In genomic region chr1:155741378-155741945, GRCm38 (mm10) we compare ENCODE assay signal across 8 mouse cellular contexts. TPM values are rescaled to one million over a fixed set of nuclear protein-coding genes. Genes with fewer than 3 reads are reported as not detected.
DNase-seq lines count a peak whose midpoint lies in the region; ATAC-seq and TF ChIP-seq lines count a peak whose summit lies in the region.

No protein-coding gene starts in this region.

- no peak for TF ChIP-seq POLR2A in lung, adult 2 months (IDR thresholded peaks at IDR 0.05; ENCODE audit: borderline replicate concordance, extremely low read depth, low read depth, low read length)

- H3K4me1 ChIP-seq in lung, adult 2 months (ENCODE audit: control insufficient read depth, insufficient read depth, low read length) = peaks cover 7% of the 10 kb centered on the region; the same call in 1 of the 2 replicates
- H3K4me1 ChIP-seq in forebrain, embryonic 11.5 days (replicated peaks; ENCODE audit: control insufficient read depth, insufficient read depth, low read length) = peaks cover 24% of the 10 kb centered on the region
- H3K4me1 ChIP-seq in limb, embryonic 11.5 days (ENCODE audit: control insufficient read depth, insufficient read depth, low read length) = peaks cover 21% of the 10 kb centered on the region
- peaks cover 39% of the 10 kb centered on the region for H3K4me1 ChIP-seq in neural tube, embryonic 15.5 days

- DNase-seq in lung, adult 2 months = peak; percentile 8
- DNase-seq in lung, postnatal 10 days = no peak
- DNase-seq in forebrain, embryonic 11.5 days (ENCODE audit: low spot score) = peak; percentile 70
- no peak for DNase-seq in limb, embryonic 11.5 days (ENCODE audit: low spot score)
- no peak for DNase-seq in c-Kit-positive CD71-positive TER-119-positive erythroid progenitor cells, embryonic 14.5 days (ENCODE audit: low spot score)
- DNase-seq in cerebellum, adult 9-11 months = no peak
- DNase-seq in left cerebral cortex, postnatal 14 days (ENCODE audit: low spot score in 2 of 2) = no peak

- H3K4me3 ChIP-seq in lung, adult 2 months (replicated peaks; ENCODE audit: extremely low read depth, low read depth, low read length) = no peak overlapping the region
- peak overlapping the region; percentile 49 for H3K4me3 ChIP-seq in forebrain, embryonic 11.5 days (ENCODE audit: low read depth, low read length)
- H3K4me3 ChIP-seq in limb, embryonic 11.5 days (ENCODE audit: low read depth, low read length) = peak overlapping the region; percentile 46
- peak overlapping the region; percentile 40 for H3K4me3 ChIP-seq in neural tube, embryonic 15.5 days (replicated peaks)

- peaks cover 89% of the 10 kb centered on the region for H3K27me3 ChIP-seq in forebrain, embryonic 11.5 days (ENCODE audit: control insufficient read depth, insufficient read depth, low read length)
- H3K27me3 ChIP-seq in limb, embryonic 11.5 days (ENCODE audit: control insufficient read depth, insufficient read depth, low read length) = peaks cover 88% of the 10 kb centered on the region
- H3K27me3 ChIP-seq in neural tube, embryonic 15.5 days (replicated peaks) = peaks cover 87% of the 10 kb centered on the region

- peak overlapping the region; percentile 96 for H3K4me2 ChIP-seq in forebrain, embryonic 11.5 days (ENCODE audit: low read depth, low read length, severe bottlenecking)
- peak overlapping the region; percentile 89 for H3K4me2 ChIP-seq in limb, embryonic 11.5 days (ENCODE audit: low read depth, severe bottlenecking)
- H3K4me2 ChIP-seq in neural tube, embryonic 15.5 days = peak overlapping the region; percentile 76

- no peak for TF ChIP-seq CTCF in lung, adult 2 months (IDR thresholded peaks at IDR 0.05; ENCODE audit: insufficient read depth, low read length)

- no peak; the same call in 1 of the 2 replicates for ATAC-seq in forebrain, embryonic 11.5 days (replicated peaks; ENCODE audit: low FRiP score)
- no peak for ATAC-seq in limb, embryonic 11.5 days (ENCODE audit: insufficient number of reproducible peaks, low FRiP score, low TSS enrichment, low read depth)
- peak; percentile 18; the same call in 1 of the 2 replicates for ATAC-seq in neural tube, embryonic 15.5 days (ENCODE audit: low FRiP score)

- 2% methylated on average over 34 of the region's 34 CpGs for WGBS in lung, adult 2 months
- under 1% methylated on average over 34 of the region's 34 CpGs for WGBS in forebrain, embryonic 11.5 days
- under 1% methylated on average over 34 of the region's 34 CpGs for WGBS in limb, embryonic 11.5 days
- under 1% methylated on average over 34 of the region's 34 CpGs for WGBS in neural tube, embryonic 15.5 days

- H3K27ac ChIP-seq in forebrain, embryonic 11.5 days (ENCODE audit: low read depth, low read length) = no peak overlapping the region
- no peak overlapping the region for H3K27ac ChIP-seq in limb, embryonic 11.5 days (replicated peaks; ENCODE audit: low read depth, low read length)
- no peak overlapping the region for H3K27ac ChIP-seq in neural tube, embryonic 15.5 days (replicated peaks)

- no peaks in the 10 kb centered on the region for H3K36me3 ChIP-seq in forebrain, embryonic 11.5 days (ENCODE audit: control insufficient read depth, insufficient read depth, low read length)
- H3K36me3 ChIP-seq in limb, embryonic 11.5 days (ENCODE audit: control insufficient read depth, insufficient read depth, low read length) = no peaks in the 10 kb centered on the region
- no peaks in the 10 kb centered on the region for H3K36me3 ChIP-seq in neural tube, embryonic 15.5 days

- 0 out of 2 replicates have a peak overlapping the region, but pooled peaks have one; percentile 6 for H3K9ac ChIP-seq in forebrain, embryonic 11.5 days (ENCODE audit: low read length)
- H3K9ac ChIP-seq in limb, embryonic 11.5 days (ENCODE audit: low read length) = no peak overlapping the region
- H3K9ac ChIP-seq in neural tube, embryonic 15.5 days (replicated peaks) = no peak overlapping the region

- intact Hi-C loops in left cerebral cortex, postnatal 14 days (cut with DNase I) = no loop called here

- H3K9me3 ChIP-seq in forebrain, embryonic 11.5 days (ENCODE audit: control insufficient read depth, low read length) = no peaks in the 10 kb centered on the region
- H3K9me3 ChIP-seq in limb, embryonic 11.5 days (ENCODE audit: control insufficient read depth, low read length) = no peaks in the 10 kb centered on the region
- H3K9me3 ChIP-seq in neural tube, embryonic 15.5 days (replicated peaks) = no peaks in the 10 kb centered on the region

RNA-seq across cellular contexts. Expression of gene Lhx4, which starts 10.0 kb away (rescaled TPM):
- polyA plus RNA-seq in lung, adult 2 months (2012; rRNA removed) = not detected in 2 replicates
- polyA plus RNA-seq in forebrain, embryonic 11.5 days (2014; fragmentation: Nextera tagmentation; extraction: Ambion mirVana) = 0.07 and 0.08 TPM in 2 replicates
- 0.06 TPM in 1 of 2 replicates, not detected in the other for polyA plus RNA-seq in limb, embryonic 11.5 days (2014; fragmentation: Nextera tagmentation; extraction: Ambion mirVana)
- polyA plus RNA-seq in neural tube, embryonic 15.5 days (2015; fragmentation: Nextera tagmentation; extraction: Ambion mirVana) = 3.5 and 5.0 TPM in 2 replicates
- total RNA-seq in left cerebral cortex, postnatal 14 days (2021) = not detected

Comparison
In these comparisons a context has a peak if more than half of its experiments do, and no peak if none do; other contexts are left out.
1. DNase-seq: peak in lung, adult 2 months (single experiment) and forebrain, embryonic 11.5 days (single experiment); none in lung, postnatal 10 days (single experiment), limb, embryonic 11.5 days (single experiment), c-Kit-positive CD71-positive TER-119-positive erythroid progenitor cells, embryonic 14.5 days (single experiment), cerebellum, adult 9-11 months (single experiment) and left cerebral cortex, postnatal 14 days (0 of 2).
2. Peak in every context shown above with its lines, with median percentiles within 50 percentile points of each other: H3K4me2 ChIP-seq.